Mouse (Mus musculus) NIH3T3 (cell line): ENCODE data around the gene Lamtor2.

Experiments
- DNase-seq: peaks from one replicate; pipeline ENCODE4 v3.0.0-alpha.2; 2012; ENCODE audit warnings: low read depth

The Lamtor2 gene

DNA sequence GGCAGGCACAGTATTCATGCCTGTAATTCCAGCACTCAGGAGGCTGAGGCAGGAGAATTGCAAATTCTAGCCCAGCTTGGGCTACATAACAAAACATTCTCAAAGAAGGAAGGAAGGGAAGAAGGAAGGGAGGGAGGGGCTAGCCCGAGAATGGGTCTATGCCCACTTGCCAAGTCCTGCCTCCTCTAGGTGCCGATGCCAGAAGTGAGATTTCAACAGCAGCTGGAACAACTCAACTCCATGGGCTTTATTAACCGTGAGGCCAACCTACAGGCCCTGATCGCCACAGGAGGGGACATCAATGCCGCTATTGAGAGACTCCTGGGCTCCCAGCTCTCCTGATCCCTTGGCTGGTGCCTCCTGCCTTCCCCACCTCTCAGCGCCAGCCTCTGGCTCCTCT is 15.0 kb upstream of the Lamtor2 start:
- peak; percentile 17 for DNase-seq

- no peak for DNase-seq
These were observed 13.7 kb upstream of the Lamtor2 start for GRCm38 (mm10) chr3:88566536-88567061.

DNA sequence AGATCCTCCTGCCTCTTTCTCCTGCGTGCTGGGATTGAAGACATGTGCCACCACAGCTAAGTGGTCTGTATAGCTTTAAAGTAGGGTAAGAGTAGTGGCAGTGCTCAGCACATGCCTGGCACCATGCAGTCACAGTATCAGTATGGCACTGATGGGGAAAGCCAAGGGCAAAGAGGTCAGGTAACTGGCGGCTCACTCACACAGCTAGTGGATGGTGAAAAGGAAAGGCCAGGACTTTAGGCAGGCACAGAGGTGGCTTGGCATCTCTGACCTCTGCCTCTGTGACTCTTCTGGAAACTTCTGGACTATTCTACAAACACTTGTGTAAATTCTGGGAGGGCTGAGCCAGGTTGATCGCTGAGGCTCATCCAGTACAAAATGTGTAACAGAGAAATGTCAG is 13.2 kb upstream of the Lamtor2 start:
- no peak for DNase-seq

DNA sequence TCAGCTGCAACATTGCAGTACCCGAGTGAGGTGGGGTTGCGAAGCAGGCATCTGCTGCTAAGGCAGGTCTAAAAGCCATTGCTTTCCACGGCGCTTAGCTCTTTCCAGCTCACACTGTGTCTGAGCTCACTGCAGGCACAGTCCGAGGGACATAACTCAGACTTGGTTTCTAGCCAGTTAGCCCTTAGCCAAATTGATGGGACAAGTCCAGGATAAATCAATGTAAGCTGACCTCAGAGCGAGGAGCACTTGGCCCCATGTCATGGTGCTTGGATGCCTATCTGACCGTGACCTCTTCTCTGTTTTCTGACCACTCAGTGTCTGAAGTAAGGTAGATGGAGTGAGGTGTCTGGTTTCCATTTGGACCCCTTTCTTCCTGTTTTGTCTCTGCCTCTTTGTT is 11.1 kb upstream of the Lamtor2 start:
- no peak for DNase-seq

DNA sequence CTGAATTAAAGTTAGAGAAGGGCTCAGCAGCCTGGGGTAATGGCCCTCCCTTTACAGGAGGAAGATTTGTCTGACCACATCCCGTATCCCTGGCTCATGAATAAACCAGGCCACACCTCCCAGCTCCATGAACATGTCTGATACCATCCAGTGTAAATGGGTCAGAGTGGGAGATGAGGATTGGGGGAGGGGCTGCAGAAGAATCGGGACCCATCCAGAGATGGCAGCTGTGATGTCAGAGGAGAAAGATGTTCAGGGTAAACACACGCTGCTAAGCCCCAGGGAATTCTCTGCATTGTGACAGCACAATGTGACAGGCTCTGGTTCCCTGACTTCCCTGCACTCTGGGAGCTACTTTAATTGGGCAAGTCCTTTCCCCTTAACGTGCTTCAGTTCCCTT is 10.6 kb upstream of the Lamtor2 start:
- no peak for DNase-seq

GRCm38 (mm10) chr3:88561989-88562388 is 9.1 kb upstream of the Lamtor2 start:
- peak; percentile 28 for DNase-seq

DNA sequence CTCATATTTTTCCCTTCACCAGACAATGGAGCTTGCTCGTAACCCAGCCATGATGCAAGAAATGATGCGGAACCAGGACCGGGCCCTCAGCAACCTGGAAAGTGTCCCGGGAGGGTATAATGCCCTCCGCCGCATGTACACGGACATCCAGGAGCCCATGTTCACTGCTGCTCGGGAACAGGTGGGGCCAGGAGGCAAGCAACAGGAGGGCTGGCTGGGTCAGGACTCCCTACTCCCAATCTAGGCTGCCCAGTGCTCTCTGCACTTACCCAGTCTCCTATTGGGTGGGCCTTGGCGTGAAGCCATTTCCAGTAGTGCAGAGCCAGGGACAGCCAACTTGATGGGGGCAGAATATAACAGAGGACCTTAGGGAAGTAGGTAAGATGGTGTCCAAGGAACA is 6.7 kb upstream of the Lamtor2 start:
- no peak for DNase-seq

GRCm38 (mm10) chr3:88556616-88557015 is 3.7 kb upstream of the Lamtor2 start:
- DNase-seq = no peak

- no peak for DNase-seq
These were observed 2.9 kb upstream of the Lamtor2 start for GRCm38 (mm10) chr3:88555731-88556130.

GRCm38 (mm10) chr3:88555069-88555605 is 2.3 kb upstream of the Lamtor2 start:
- DNase-seq = no peak

GRCm38 (mm10) chr3:88553880-88554586 is 1.2 kb upstream of the Lamtor2 start:
- peak; percentile 67 for DNase-seq

GRCm38 (mm10) chr3:88553525-88553879 is 628 bp upstream of the Lamtor2 start, which contains the start of gene Ubqln4:
Ubqln4 (plus strand) TSS chr3:88553758.
- peak; percentile 97 for DNase-seq

- DNase-seq = no peak
These were observed 710 bp downstream of the Lamtor2 start for GRCm38 (mm10) chr3:88552082-88552645.

DNA sequence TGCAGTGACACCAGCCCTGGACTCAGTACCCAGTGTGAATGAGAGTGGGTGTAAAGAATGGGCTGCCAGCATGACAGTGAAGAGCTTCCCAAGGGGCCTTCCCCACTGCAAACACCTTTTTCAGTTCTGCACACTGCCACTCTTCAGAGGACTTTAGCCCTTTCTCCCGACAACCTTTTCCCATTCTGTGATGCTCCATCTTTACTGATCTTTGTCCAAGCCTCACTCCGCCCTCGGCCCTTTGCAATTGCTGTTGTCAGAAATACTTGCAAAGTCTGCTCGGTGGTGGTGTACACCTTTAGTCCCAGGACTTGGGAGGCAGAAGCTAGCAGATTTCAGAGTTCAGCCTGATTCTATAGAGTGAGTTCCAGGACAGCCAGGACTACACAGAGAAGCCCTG is 1.3 kb downstream of the Lamtor2 start:
- DNase-seq = no peak

GRCm38 (mm10) chr3:88548180-88548917 is 4.5 kb downstream of the Lamtor2 start, which contains the start of gene Rab25:
Rab25 (minus strand) TSS chr3:88548300.
- DNase-seq = no peak

DNA sequence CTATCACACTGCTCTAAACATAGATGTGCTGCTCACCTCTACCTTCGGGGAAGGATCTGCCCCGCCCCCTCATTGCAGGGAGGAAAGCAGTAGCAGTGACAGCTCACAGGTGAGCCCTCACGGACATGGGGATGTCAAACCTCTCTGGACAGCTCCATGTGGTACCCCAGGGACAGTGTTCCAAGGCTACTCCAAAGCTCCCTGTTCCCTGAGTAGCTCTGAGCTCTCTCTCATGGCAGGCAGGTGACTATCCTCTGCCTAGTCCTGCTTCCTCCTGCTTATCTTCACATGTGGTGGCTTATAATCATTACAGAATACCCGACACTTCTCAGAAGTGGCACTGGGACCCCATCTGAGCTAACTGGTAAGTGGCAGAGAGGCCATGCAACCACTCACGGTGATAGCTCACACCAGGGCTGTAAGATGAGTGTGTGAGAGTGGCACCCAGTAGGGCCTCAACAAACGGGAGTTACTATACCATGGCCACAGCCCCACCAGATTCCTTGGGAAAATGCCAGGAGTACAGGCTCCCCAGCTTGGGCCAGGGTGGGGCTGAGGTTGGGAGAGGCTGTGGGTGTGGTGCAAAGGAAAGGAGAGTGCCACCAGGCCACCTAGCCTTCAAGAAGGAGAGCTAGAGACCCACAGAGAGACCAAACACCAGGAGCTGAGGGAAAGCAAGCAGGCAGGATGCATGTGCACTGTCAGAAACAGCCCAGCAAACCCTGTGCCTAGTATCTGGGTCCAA is 6.0 kb downstream of the Lamtor2 start:
- DNase-seq = no peak

- DNase-seq = no peak
These were observed 7.8 kb downstream of the Lamtor2 start for GRCm38 (mm10) chr3:88544955-88545591.

- DNase-seq = peak; percentile 57
These were observed 8.4 kb downstream of the Lamtor2 start for GRCm38 (mm10) chr3:88544514-88544913.

GRCm38 (mm10) chr3:88543651-88544410 is 9.0 kb downstream of the Lamtor2 start:
- no peak for DNase-seq

DNA sequence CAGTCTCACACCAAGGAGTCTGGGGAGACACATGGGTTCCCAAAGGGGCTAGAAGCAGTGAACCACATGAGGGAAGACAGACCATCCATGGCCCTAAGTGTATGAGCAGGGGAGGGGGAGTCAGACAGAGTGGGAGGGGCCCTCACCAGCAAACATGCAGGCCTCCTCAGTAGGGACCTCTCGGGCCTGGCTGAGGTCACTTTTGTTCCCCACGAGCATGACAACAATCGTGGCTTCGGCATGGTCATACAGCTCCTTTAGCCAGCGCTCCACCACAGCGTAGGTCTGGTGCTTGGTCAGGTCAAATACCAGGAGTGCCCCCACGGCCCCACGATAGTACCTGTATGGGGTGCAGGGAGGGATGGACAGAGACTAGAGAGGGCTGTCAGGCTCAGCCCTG is 9.7 kb downstream of the Lamtor2 start:
- DNase-seq = no peak

- DNase-seq = no peak
These were observed 10.4 kb downstream of the Lamtor2 start for GRCm38 (mm10) chr3:88542486-88542885.
